Mouse (Mus musculus) bone marrow, adult 2 months (tissue): ENCODE results near the gene Olfml3.

Experiments used
- CTCF ChIP-seq: fragments of 200-500 bp; IDR thresholded peaks from 2 replicates; pipeline ENCODE4 v1.5.1; 2011; ENCODE audit warnings: low read length, control low read depth; ENCODE audit not compliant: control insufficient read depth, insufficient read depth
- POLR2A ChIP-seq: fragments of 200-500 bp; IDR thresholded peaks from 2 replicates; pipeline ENCODE4 v1.6.1; 2011; ENCODE audit warnings: low read depth, mild to moderate bottlenecking, control low read depth, low read length, borderline replicate concordance; ENCODE audit not compliant: control insufficient read depth

DNA sequence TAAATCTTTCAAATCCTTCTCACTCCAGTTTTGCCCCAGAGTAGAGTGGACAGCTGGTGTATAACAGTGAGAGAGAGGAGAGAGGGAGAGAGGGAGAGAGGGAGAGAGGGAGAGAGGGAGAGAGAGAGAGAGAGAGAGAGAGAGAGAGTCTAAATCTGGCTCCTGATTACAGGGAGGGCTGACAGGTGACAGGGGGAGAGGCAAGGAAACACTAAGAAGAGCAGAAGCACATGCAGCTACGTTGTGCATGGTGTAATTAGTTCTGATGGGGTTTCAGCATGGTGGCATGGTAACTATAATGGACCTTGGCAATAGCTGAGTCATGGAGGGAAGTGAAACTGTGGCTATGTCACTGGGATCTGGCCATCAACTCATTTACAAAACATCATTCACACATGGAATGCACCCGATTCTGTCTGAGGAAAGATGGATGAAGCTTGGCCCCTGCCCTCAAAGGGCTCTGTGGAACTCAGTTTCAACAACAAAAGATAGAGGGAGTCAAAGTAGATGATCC, 9.9 kb downstream of the Olfml3 start:
- TF ChIP-seq POLR2A (no peak), CTCF (no peak)
